Mouse (Mus musculus) limb, embryonic 10.5 days (tissue): Measurements from ENCODE around the gene Gata2. TPM values are rescaled to one million over a fixed set of nuclear protein-coding genes. Genes with fewer than 3 reads are reported as not detected.

Experiments used
- DNase-seq: peaks from one replicate; pipeline ENCODE4 v3.0.0-alpha.2; 2017; ENCODE audit warnings: low spot score
- H3K27ac ChIP-seq: fragments of 300-500 bp; sonication (generic); 2 replicates; pipeline ENCODE4 v1.5.1; 2016; ENCODE audit warnings: mild to moderate bottlenecking
- H3K27me3 ChIP-seq: fragments of 300-500 bp; sonication (generic); 2 replicates; pipeline ENCODE4 v1.6.1; 2016; ENCODE audit warnings: low read depth, mild to moderate bottlenecking; ENCODE audit not compliant: poor library complexity, severe bottlenecking
- H3K36me3 ChIP-seq: fragments of 300-500 bp; sonication (generic); 2 replicates; pipeline ENCODE4 v1.6.1; 2016; ENCODE audit warnings: mild to moderate bottlenecking, moderate library complexity
- H3K4me1 ChIP-seq: fragments of 300-500 bp; sonication (generic); 2 replicates; pipeline ENCODE4 v1.6.1; 2016
- H3K4me3 ChIP-seq: fragments of 300-500 bp; sonication (generic); 2 replicates; pipeline ENCODE4 v1.5.1; 2016; ENCODE audit warnings: mild to moderate bottlenecking, moderate library complexity
- H3K9me3 ChIP-seq: fragments of 300-500 bp; sonication (generic); replicated peaks from 2 replicates; pipeline ENCODE4 v1.6.1; 2016; ENCODE audit warnings: mild to moderate bottlenecking
- WGBS: fragments of 180-500 bp; shearing (Covaris S2); methylation state at CpG from one replicate; pipeline ENCODE4 v1.1.7; 2016; 5-methylcytosine and 5-hydroxymethylcytosine counted together
- polyA plus RNA-seq: library from polyadenylated mRNA; unstranded; fragments of >200 nt; fragmentation: Nextera tagmentation; extraction: Ambion mirVana; gene quantifications from 2 replicates; pipeline ENCODE4 v1.2.1, GENCODE M21; 2016

Gene Gata2
- polyA plus RNA-seq, 1 experiment from 2014 or later: 9.0 TPM

GRCm38 (mm10) chr6:88205386-88205700, 11.7 kb downstream of the Gata2 start:
- Histone ChIP-seq H3K4me3 (no peak overlapping the region), H3K27me3 (peaks cover 100% of the 10 kb centered on the region), H3K27ac (no peak overlapping the region), H3K9me3 (no peaks in the 10 kb centered on the region), H3K36me3 (no peaks in the 10 kb centered on the region), H3K4me1 (peaks cover 40% of the 10 kb centered on the region)
- 32% methylated on average over 7 of the region's 7 CpGs for WGBS
- no peak for DNase-seq

- Histone ChIP-seq H3K27me3 (peaks cover 94% of the 10 kb centered on the region), H3K4me1 (peaks cover 34% of the 10 kb centered on the region), H3K36me3 (no peaks in the 10 kb centered on the region), H3K9me3 (no peaks in the 10 kb centered on the region), H3K4me3 (no peak overlapping the region), H3K27ac (no peak overlapping the region)
- DNase-seq: no peak
- WGBS: 18% methylated on average over 9 of the region's 9 CpGs
Measured at GRCm38 (mm10) chr6:88205937-88206336, 12.2 kb downstream of the Gata2 start.

GRCm38 (mm10) chr6:88206566-88206965, 12.9 kb downstream of the Gata2 start:
- H3K27me3 ChIP-seq: peaks cover 88% of the 10 kb centered on the region
- H3K9me3 ChIP-seq: no peaks in the 10 kb centered on the region
- H3K4me3 ChIP-seq: no peak overlapping the region
- DNase-seq: no peak
- 58% methylated on average over 7 of the region's 7 CpGs for WGBS
- H3K36me3 ChIP-seq: no peaks in the 10 kb centered on the region
- no peak overlapping the region for H3K27ac ChIP-seq
- H3K4me1 ChIP-seq: peaks cover 33% of the 10 kb centered on the region

- Histone ChIP-seq H3K27ac (no peak overlapping the region), H3K9me3 (no peaks in the 10 kb centered on the region), H3K27me3 (peaks cover 78% of the 10 kb centered on the region), H3K36me3 (no peaks in the 10 kb centered on the region), H3K4me3 (no peak overlapping the region), H3K4me1 (peaks cover 28% of the 10 kb centered on the region)
- no peak for DNase-seq
- 89% methylated on average over 10 of the region's 10 CpGs for WGBS
Measured at GRCm38 (mm10) chr6:88207403-88208033, 13.8 kb downstream of the Gata2 start.

- peaks cover 70% of the 10 kb centered on the region for H3K27me3 ChIP-seq
- no peaks in the 10 kb centered on the region for H3K9me3 ChIP-seq
- DNase-seq: no peak
- H3K36me3 ChIP-seq: no peaks in the 10 kb centered on the region
- no peak overlapping the region for H3K4me3 ChIP-seq
- H3K27ac ChIP-seq: no peak overlapping the region
- whole genome bisulfite sequencing: 92% methylated on average over 3 of the region's 3 CpGs
- H3K4me1 ChIP-seq: peaks cover 20% of the 10 kb centered on the region
Measured at GRCm38 (mm10) chr6:88208321-88208720, 14.6 kb downstream of the Gata2 start.

GRCm38 (mm10) chr6:88209453-88209852, 15.8 kb downstream of the Gata2 start:
- no peak overlapping the region for H3K27ac ChIP-seq
- peaks cover 59% of the 10 kb centered on the region for H3K27me3 ChIP-seq
- no peak overlapping the region for H3K4me3 ChIP-seq
- DNase-seq: no peak
- WGBS: 81% methylated on average over 5 of the region's 5 CpGs
- peaks cover 10% of the 10 kb centered on the region for H3K4me1 ChIP-seq
- H3K36me3 ChIP-seq: no peaks in the 10 kb centered on the region
- H3K9me3 ChIP-seq: no peaks in the 10 kb centered on the region

- no peak overlapping the region for H3K27ac ChIP-seq
- no peaks in the 10 kb centered on the region for H3K9me3 ChIP-seq
- H3K4me1 ChIP-seq: 0 out of 2 replicates have a peak, but pooled peaks cover 5% of the 10 kb centered on the region
- no peak for DNase-seq
- H3K4me3 ChIP-seq: no peak overlapping the region
- 61% methylated on average over 3 of the region's 3 CpGs for WGBS
- peaks cover 51% of the 10 kb centered on the region for H3K27me3 ChIP-seq
- H3K36me3 ChIP-seq: no peaks in the 10 kb centered on the region
Measured at GRCm38 (mm10) chr6:88210182-88210581, 16.5 kb downstream of the Gata2 start.

- Histone ChIP-seq H3K36me3 (no peaks in the 10 kb centered on the region), H3K4me3 (no peak overlapping the region), H3K4me1 (no peaks in the 10 kb centered on the region), H3K27me3 (peaks cover 9% of the 10 kb centered on the region; the same call in 1 of the 2 replicates), H3K27ac (no peak overlapping the region), H3K9me3 (no peaks in the 10 kb centered on the region)
- WGBS: 56% methylated on average over 6 of the region's 6 CpGs
- DNase-seq: no peak
Measured at GRCm38 (mm10) chr6:88215797-88216196, 22.1 kb downstream of the Gata2 start.

GRCm38 (mm10) chr6:88216199-88216598, 22.5 kb downstream of the Gata2 start:
- H3K27ac ChIP-seq: no peak overlapping the region
- H3K27me3 ChIP-seq: peaks cover 9% of the 10 kb centered on the region; the same call in 1 of the 2 replicates
- no peak overlapping the region for H3K4me3 ChIP-seq
- H3K36me3 ChIP-seq: no peaks in the 10 kb centered on the region
- DNase-seq: no peak
- H3K9me3 ChIP-seq: no peaks in the 10 kb centered on the region
- WGBS: 79% methylated on average over 4 of the region's 4 CpGs
- no peaks in the 10 kb centered on the region for H3K4me1 ChIP-seq

- 21% methylated on average over 4 of the region's 4 CpGs for WGBS
- Histone ChIP-seq H3K27me3 (peaks cover 13% of the 10 kb centered on the region; the same call in 1 of the 2 replicates), H3K4me3 (no peak overlapping the region), H3K9me3 (no peaks in the 10 kb centered on the region), H3K36me3 (no peaks in the 10 kb centered on the region), H3K4me1 (no peaks in the 10 kb centered on the region), H3K27ac (no peak overlapping the region)
- DNase-seq: no peak
Measured at GRCm38 (mm10) chr6:88219094-88219493, 25.4 kb downstream of the Gata2 start.

- WGBS: 48% methylated on average over 10 of the region's 10 CpGs
- H3K9me3 ChIP-seq: no peaks in the 10 kb centered on the region
- H3K27me3 ChIP-seq: peaks cover 27% of the 10 kb centered on the region; the same call in 1 of the 2 replicates
- H3K27ac ChIP-seq: 0 out of 2 replicates have a peak within 1 kb of the TSS, but pooled peaks have one; percentile 20
- DNase-seq: no peak
- peaks cover 12% of the 10 kb centered on the region for H3K4me1 ChIP-seq
- no peaks in the 10 kb centered on the region for H3K36me3 ChIP-seq
- no peak within 1 kb of the TSS for H3K4me3 ChIP-seq
Measured at GRCm38 (mm10) chr6:88221968-88222367, 28.3 kb downstream of the Gata2 start, which contains the start of gene Dnajb8. Dnajb8 (plus strand) TSS chr6:88222268.

GRCm38 (mm10) chr6:88226570-88226994, 32.9 kb downstream of the Gata2 start:
- peak overlapping the region; percentile 26 for H3K27ac ChIP-seq
- peaks cover 34% of the 10 kb centered on the region for H3K4me1 ChIP-seq
- 9% methylated on average over 5 of the region's 5 CpGs for WGBS
- H3K9me3 ChIP-seq: no peaks in the 10 kb centered on the region
- H3K36me3 ChIP-seq: no peaks in the 10 kb centered on the region
- H3K4me3 ChIP-seq: no peak overlapping the region
- peak; percentile 51 for DNase-seq
- peaks cover 41% of the 10 kb centered on the region for H3K27me3 ChIP-seq

- 42% methylated on average over 7 of the region's 7 CpGs for WGBS
- Histone ChIP-seq H3K27ac (peak overlapping the region; percentile 66), H3K9me3 (no peaks in the 10 kb centered on the region), H3K4me3 (no peak overlapping the region), H3K36me3 (no peaks in the 10 kb centered on the region), H3K4me1 (peaks cover 34% of the 10 kb centered on the region), H3K27me3 (peaks cover 37% of the 10 kb centered on the region)
- DNase-seq: no peak
Measured at GRCm38 (mm10) chr6:88227537-88227936, 33.8 kb downstream of the Gata2 start.

- no peaks in the 10 kb centered on the region for H3K36me3 ChIP-seq
- H3K27ac ChIP-seq: 0 out of 2 replicates have a peak overlapping the region, but pooled peaks have one; percentile 31
- no peak overlapping the region for H3K4me3 ChIP-seq
- no peak for DNase-seq
- WGBS: 95% methylated on average over 12 of the region's 12 CpGs
- peaks cover 54% of the 10 kb centered on the region for H3K27me3 ChIP-seq
- H3K4me1 ChIP-seq: peaks cover 34% of the 10 kb centered on the region
- no peaks in the 10 kb centered on the region for H3K9me3 ChIP-seq
Measured at GRCm38 (mm10) chr6:88229221-88229620, 35.5 kb downstream of the Gata2 start.
